Mouse (Mus musculus) MEL (cell line): ENCODE data around the gene Ap1ar. TPM values are rescaled to one million over a fixed set of nuclear protein-coding genes. Genes with fewer than 3 reads are reported as not detected.

Experiments
- DNase-seq: peaks from one replicate; pipeline ENCODE4 v3.0.0; 2011; ENCODE audit warnings: low read depth, low spot score
- H3K27ac ChIP-seq: 2 replicates; pipeline ENCODE4 v1.5.1; 2012; ENCODE audit warnings: low read depth, mild to moderate bottlenecking, control low read depth, low read length, moderate library complexity; ENCODE audit not compliant: control insufficient read depth
- H3K27me3 ChIP-seq, 2 experiments: fragments of 150-350 bp in 1 of 2; sonication (generic) in 1 of 2; 2 replicates each; pipeline ENCODE4 v1.6.1; 2012; ENCODE audit warnings: low read length in 2 of 2, mild to moderate bottlenecking in 2 of 2, improper control_type of control experiment in 1 of 2, moderate library complexity in 1 of 2; ENCODE audit not compliant: insufficient read depth in 2 of 2, control insufficient read depth in 1 of 2
- H3K36me3 ChIP-seq, 2 experiments: 2 replicates each; pipeline ENCODE4 v1.6.1; 2012 to 2014; ENCODE audit warnings: low read length in 2 of 2, improper control_type of control experiment in 1 of 2, inconsistent platforms in 1 of 2, mild to moderate bottlenecking in 1 of 2; ENCODE audit not compliant: insufficient read depth in 2 of 2, control insufficient read depth in 1 of 2
- H3K4me1 ChIP-seq, 2 experiments: fragments of 150-350 bp in 1 of 2; sonication (generic) in 1 of 2; 2 replicates each; pipeline ENCODE4 v1.6.1; 2012; ENCODE audit warnings: low read length in 2 of 2, improper control_type of control experiment in 1 of 2, mild to moderate bottlenecking in 1 of 2; ENCODE audit not compliant: insufficient read depth in 2 of 2, control insufficient read depth in 1 of 2
- H3K4me3 ChIP-seq, 2 experiments: fragments of 150-350 bp in 1 of 2; sonication (generic) in 1 of 2; 2 replicates each; pipeline ENCODE4 v1.5.1; 2012; ENCODE audit warnings: low read depth in 2 of 2, low read length in 2 of 2, mild to moderate bottlenecking in 2 of 2, moderate library complexity in 2 of 2, control low read depth in 1 of 2, improper control_type of control experiment in 1 of 2; ENCODE audit not compliant: control insufficient read depth in 1 of 2, insufficient read depth in 1 of 2
- H3K79me2 ChIP-seq: 2 replicates; pipeline ENCODE4 v1.6.1; 2012; ENCODE audit warnings: mild to moderate bottlenecking, low read length, moderate library complexity; ENCODE audit not compliant: control insufficient read depth, poor library complexity, insufficient read depth
- H3K9ac ChIP-seq: 2 replicates; pipeline ENCODE4 v1.6.1; 2012; ENCODE audit warnings: low read depth, mild to moderate bottlenecking, control low read depth, low read length, moderate library complexity; ENCODE audit not compliant: control insufficient read depth, poor library complexity, severe bottlenecking
- H3K9me3 ChIP-seq: fragments of 150-350 bp; sonication (generic); replicated peaks from 2 replicates; pipeline ENCODE4 v1.6.1; 2012; ENCODE audit warnings: mild to moderate bottlenecking, low read length, improper control_type of control experiment, moderate library complexity; ENCODE audit not compliant: insufficient read depth
- BHLHE40 ChIP-seq: IDR thresholded peaks from 2 replicates; pipeline ENCODE4 v1.6.1; 2012; ENCODE audit warnings: low read depth, mild to moderate bottlenecking, inconsistent platforms, low read length, improper control_type of control experiment, borderline replicate concordance
- CHD1 ChIP-seq: IDR thresholded peaks from 2 replicates; pipeline ENCODE4 v1.6.1; 2012; ENCODE audit warnings: low read depth, mild to moderate bottlenecking, inconsistent platforms, low read length, improper control_type of control experiment
- CHD2 ChIP-seq: IDR thresholded peaks from 2 replicates; pipeline ENCODE4 v1.6.1; 2011; ENCODE audit warnings: low read length, improper control_type of control experiment
- CTCF ChIP-seq, 3 experiments: IDR thresholded peaks in 2 of 3; conservative IDR thresholded peaks in 1 of 3; 2 replicates each; pipeline ENCODE4 v1.5.1; 2011 to 2012; ENCODE audit warnings: low read length in 3 of 3, low read depth in 2 of 3, mild to moderate bottlenecking in 2 of 3, improper control_type of control experiment in 1 of 3, inconsistent platforms in 1 of 3, mixed read lengths in 1 of 3, moderate library complexity in 1 of 3; ENCODE audit not compliant: control insufficient read depth in 1 of 3, insufficient read depth in 1 of 3, poor library complexity in 1 of 3, severe bottlenecking in 1 of 3
- E2F4 ChIP-seq: IDR thresholded peaks from 2 replicates; pipeline ENCODE4 v1.6.1; 2011; ENCODE audit warnings: low read depth, low read length, improper control_type of control experiment, borderline replicate concordance
- ELF1 ChIP-seq: IDR thresholded peaks from 2 replicates; pipeline ENCODE4 v1.6.1; 2014; ENCODE audit warnings: low read depth, mild to moderate bottlenecking, inconsistent platforms, low read length, improper control_type of control experiment, moderate library complexity
- ETS1 ChIP-seq: IDR thresholded peaks from 2 replicates; pipeline ENCODE4 v1.6.1; 2012; ENCODE audit warnings: low read depth, mild to moderate bottlenecking, inconsistent platforms, low read length, improper control_type of control experiment, moderate library complexity
- GABPA ChIP-seq: IDR thresholded peaks from 2 replicates; pipeline ENCODE4 v1.6.1; 2012; ENCODE audit warnings: low read depth, mild to moderate bottlenecking, inconsistent platforms, low read length, improper control_type of control experiment, moderate library complexity
- GATA1 ChIP-seq: IDR thresholded peaks from 2 replicates; pipeline ENCODE4 v1.6.1; 2011; ENCODE audit warnings: low read depth, low read length, improper control_type of control experiment
- HCFC1 ChIP-seq: IDR thresholded peaks from 2 replicates; pipeline ENCODE4 v1.6.1; 2012; ENCODE audit warnings: low read depth, mild to moderate bottlenecking, inconsistent platforms, low read length, improper control_type of control experiment, moderate library complexity
- JUND ChIP-seq: IDR thresholded peaks from 2 replicates; pipeline ENCODE4 v1.6.1; 2011; ENCODE audit warnings: low read depth, mild to moderate bottlenecking, improper control_type of control experiment, low read length
- KAT2A ChIP-seq: conservative IDR thresholded peaks from 2 replicates; pipeline ENCODE4 v1.6.1; 2012; ENCODE audit warnings: low read depth, low read length, improper control_type of control experiment, inconsistent platforms
- MAFK ChIP-seq: IDR thresholded peaks from 2 replicates; pipeline ENCODE4 v1.6.1; 2011; ENCODE audit warnings: low read depth, mild to moderate bottlenecking, low read length, improper control_type of control experiment, borderline replicate concordance
- MAX ChIP-seq: IDR thresholded peaks from 2 replicates; pipeline ENCODE4 v1.6.1; 2011; ENCODE audit warnings: low read length, improper control_type of control experiment
- MAZ ChIP-seq: IDR thresholded peaks from 2 replicates; pipeline ENCODE4 v1.6.1; 2012; ENCODE audit warnings: low read depth, mild to moderate bottlenecking, inconsistent platforms, low read length, improper control_type of control experiment
- MEF2A ChIP-seq: IDR thresholded peaks from 2 replicates; pipeline ENCODE4 v1.6.1; 2014; ENCODE audit warnings: low read depth, mild to moderate bottlenecking, inconsistent platforms, low read length, improper control_type of control experiment; ENCODE audit not compliant: poor library complexity, insufficient replicate concordance, severe bottlenecking; ENCODE audit errors: extremely low read depth
- MXI1 ChIP-seq: IDR thresholded peaks from 2 replicates; pipeline ENCODE4 v1.6.1; 2011; ENCODE audit warnings: mild to moderate bottlenecking, low read depth, low read length, improper control_type of control experiment
- MYC ChIP-seq: IDR thresholded peaks from 2 replicates; pipeline ENCODE4 v1.6.1; 2011; ENCODE audit warnings: low read depth, mild to moderate bottlenecking, low read length, improper control_type of control experiment, moderate library complexity
- NELFE ChIP-seq: IDR thresholded peaks from 2 replicates; pipeline ENCODE4 v1.6.1; 2011; ENCODE audit warnings: low read depth, low read length, improper control_type of control experiment
- NRF1 ChIP-seq: IDR thresholded peaks from 2 replicates; pipeline ENCODE4 v1.6.1; 2014; ENCODE audit warnings: low read depth, mild to moderate bottlenecking, inconsistent platforms, low read length, improper control_type of control experiment, moderate library complexity; ENCODE audit not compliant: poor library complexity, insufficient read depth, severe bottlenecking
- POLR2A ChIP-seq, 2 experiments: IDR thresholded peaks; 2 replicates each; pipeline ENCODE4 v1.6.1; 2011 to 2012; ENCODE audit warnings: low read length in 2 of 2, mild to moderate bottlenecking in 2 of 2, control low read depth in 1 of 2, improper control_type of control experiment in 1 of 2, low read depth in 1 of 2, moderate library complexity in 1 of 2; ENCODE audit not compliant: control insufficient read depth in 1 of 2, insufficient read depth in 1 of 2, poor library complexity in 1 of 2
- POLR2AphosphoS5 ChIP-seq: IDR thresholded peaks from 2 replicates; pipeline ENCODE4 v1.6.1; 2012; ENCODE audit warnings: low read depth, borderline replicate concordance, mild to moderate bottlenecking, inconsistent platforms, low read length, moderate library complexity, mixed read lengths
- RAD21 ChIP-seq: IDR thresholded peaks from 2 replicates; pipeline ENCODE4 v1.6.1; 2011; ENCODE audit warnings: mild to moderate bottlenecking, low read depth, low read length, improper control_type of control experiment
- RCOR1 ChIP-seq: IDR thresholded peaks from 2 replicates; pipeline ENCODE4 v1.6.1; 2012; ENCODE audit warnings: low read depth, mild to moderate bottlenecking, inconsistent platforms, low read length, improper control_type of control experiment
- SIN3A ChIP-seq: IDR thresholded peaks from 2 replicates; pipeline ENCODE4 v1.6.1; 2012; ENCODE audit warnings: low read length, improper control_type of control experiment, inconsistent platforms
- TAL1 ChIP-seq: IDR thresholded peaks from 2 replicates; pipeline ENCODE4 v1.6.1; 2012; ENCODE audit warnings: mild to moderate bottlenecking, inconsistent platforms, low read length, moderate library complexity, mixed read lengths
- TBP ChIP-seq: IDR thresholded peaks from 2 replicates; pipeline ENCODE4 v1.8.0; 2011; ENCODE audit warnings: low read depth, low read length, improper control_type of control experiment
- TCF12 ChIP-seq: IDR thresholded peaks from 2 replicates; pipeline ENCODE4 v1.6.1; 2014; ENCODE audit warnings: low read depth, mild to moderate bottlenecking, inconsistent platforms, low read length, improper control_type of control experiment, moderate library complexity
- UBTF ChIP-seq: IDR thresholded peaks from 2 replicates; pipeline ENCODE4 v1.6.1; 2012; ENCODE audit warnings: low read depth, mild to moderate bottlenecking, inconsistent platforms, low read length, improper control_type of control experiment, moderate library complexity, borderline replicate concordance; ENCODE audit not compliant: insufficient read depth
- USF2 ChIP-seq, 2 experiments: IDR thresholded peaks; 2 replicates each; pipeline ENCODE4 v1.6.1; 2011 to 2012; ENCODE audit warnings: improper control_type of control experiment in 2 of 2, low read length in 2 of 2, borderline replicate concordance in 1 of 2, inconsistent platforms in 1 of 2, low read depth in 1 of 2, mild to moderate bottlenecking in 1 of 2; ENCODE audit not compliant: insufficient read depth in 1 of 2
- ZC3H11A ChIP-seq: IDR thresholded peaks from 2 replicates; pipeline ENCODE4 v1.6.1; 2012; ENCODE audit warnings: low read depth, mild to moderate bottlenecking, inconsistent platforms, low read length, improper control_type of control experiment
- ZKSCAN1 ChIP-seq: IDR thresholded peaks from 2 replicates; pipeline ENCODE4 v1.6.1; 2012; ENCODE audit warnings: low read depth, mild to moderate bottlenecking, inconsistent platforms, low read length, improper control_type of control experiment, moderate library complexity
- ZMIZ1 ChIP-seq: IDR thresholded peaks from 2 replicates; pipeline ENCODE4 v1.6.1; 2012; ENCODE audit warnings: low read depth, mild to moderate bottlenecking, inconsistent platforms, low read length, improper control_type of control experiment, moderate library complexity
- ZNF384 ChIP-seq: IDR thresholded peaks from 2 replicates; pipeline ENCODE4 v1.6.1; 2012; ENCODE audit warnings: low read depth, mild to moderate bottlenecking, inconsistent platforms, low read length, improper control_type of control experiment
- polyA plus RNA-seq, 2 experiments: library from polyadenylated mRNA; stranded (reverse) in 1 of 2; unstranded in 1 of 2; fragments of >175 nt in 1 of 2; fragments of >200 nt in 1 of 2; gene quantifications; 2 replicates each; pipeline versions ENCODE4 v1.2.1 to v1.2.4; 2012; ENCODE audit warnings: low replicate concordance in 2 of 2, low read depth in 1 of 2; ENCODE audit not compliant: insufficient read length in 2 of 2, insufficient read depth in 1 of 2, missing spikeins in 1 of 2
- total RNA-seq: library from RNA; depleted of rRNA; stranded (reverse); fragments of 300-350 nt; gene quantifications from 2 replicates; pipeline ENCODE4 v1.2.3, GENCODE M21; 2012; rRNA removed

Ap1ar gene
- total RNA-seq (52.4 and 65.0 TPM in 2 replicates), polyA plus RNA-seq (100 to 1,000 TPM in 1 of 2 experiments, not detected in 1; 107 TPM)

DNA sequence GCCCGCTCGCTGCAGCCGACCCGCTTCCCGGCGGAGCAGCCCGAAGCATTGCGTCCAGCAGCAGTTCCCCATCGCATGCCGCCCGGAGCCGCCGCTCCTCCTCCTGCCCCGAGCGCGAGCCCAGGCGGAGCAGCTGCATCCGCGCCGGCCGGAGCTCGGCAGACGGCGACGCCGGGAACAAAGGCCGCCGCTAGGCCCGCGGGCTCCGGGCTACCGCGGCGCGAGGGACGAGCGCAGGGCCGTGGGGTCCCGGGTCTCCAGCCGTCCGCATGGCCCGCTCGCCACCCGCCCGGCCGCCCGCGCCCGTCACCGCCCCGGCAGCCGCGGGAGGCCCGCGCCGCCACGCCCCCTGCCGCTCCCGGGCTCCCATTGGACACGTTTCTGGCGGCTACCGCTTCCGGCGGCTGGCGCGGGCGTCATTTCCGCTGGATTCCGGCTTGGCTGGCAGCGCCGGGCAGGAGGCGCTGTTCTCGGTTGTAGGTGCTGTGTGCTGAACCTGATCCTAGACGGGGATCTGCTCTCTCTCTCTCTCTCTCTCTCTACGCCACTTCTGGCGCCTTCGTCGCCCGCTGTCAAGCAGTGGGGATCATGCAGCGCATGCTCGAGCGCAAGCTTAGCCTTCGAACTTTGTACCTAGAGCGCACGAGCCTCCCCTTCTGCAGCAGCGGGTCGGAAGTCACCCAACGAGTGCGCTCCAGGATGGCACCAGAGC lies at the start of gene Ap1ar:
Gene Ap1ar (minus strand): TSS at position 370 of the 712 bp plus-strand sequence.
- peak within 1 kb of the TSS; percentile 85 to 94 for H3K4me3 ChIP-seq
- H3K9ac ChIP-seq: peak within 1 kb of the TSS; percentile 93
- TF ChIP-seq MAZ (peak; percentile 16; the same call in 1 of the 2 replicates), CTCF (IDR thresholded peaks at IDR 0.05 in 2 of 3, conservative IDR thresholded peaks at IDR 0.05 in 1 of 3; ENCODE audit: control insufficient read depth in 1 of 3, insufficient read depth in 1 of 3, low read depth in 2 of 3, low read length in 3 of 3, poor library complexity in 1 of 3, severe bottlenecking in 1 of 3) (peak; percentile 30 to 73 (median 72); a peak in 5 of 6 replicates), TCF12 (peak; percentile 67; the same call in 1 of the 2 replicates), ZNF384 (no peak), TAL1 (no peak), KAT2A (no peak; the same call in 1 of the 2 replicates), MAFK (no peak), MAX (0 out of 2 replicates have a peak, but pooled peaks have one; percentile 60), POLR2A (IDR thresholded peaks at IDR 0.05; ENCODE audit: control insufficient read depth in 1 of 2, insufficient read depth in 1 of 2, low read depth in 1 of 2, low read length in 2 of 2, poor library complexity in 1 of 2) (peak; percentile 94 to 95), ZMIZ1 (peak; percentile 69; the same call in 1 of the 2 replicates), CHD2 (no peak), ZKSCAN1 (no peak), UBTF (peak; percentile 83; the same call in 1 of the 2 replicates), ZC3H11A (no peak), TBP (peak; percentile 86), NRF1 (peak; percentile 87), RAD21 (peak; percentile 26), GATA1 (no peak), MEF2A (no peak), RCOR1 (peak; percentile 44; the same call in 1 of the 2 replicates), SIN3A (peak; percentile 91), MYC (peak; percentile 52; the same call in 1 of the 2 replicates), ETS1 (peak; percentile 54; the same call in 1 of the 2 replicates), NELFE (peak; percentile 87), E2F4 (no peak), USF2 (IDR thresholded peaks at IDR 0.05; ENCODE audit: borderline replicate concordance in 1 of 2, insufficient read depth in 1 of 2, low read depth in 1 of 2, low read length in 2 of 2) (no peak), JUND (peak; percentile 79; the same call in 1 of the 2 replicates), HCFC1 (peak; percentile 88), BHLHE40 (no peak), MXI1 (peak; percentile 89), ELF1 (peak; percentile 80; the same call in 1 of the 2 replicates), GABPA (no peak), POLR2AphosphoS5 (no peak; the same call in 1 of the 2 replicates), CHD1 (no peak)

More for the DNA sequence above, at the start of gene Ap1ar:
- peaks cover 10 to 13% of the 10 kb centered on the region in 2 experiments for H3K4me1 ChIP-seq
- peaks cover under 1 to 26% of the 10 kb centered on the region in 2 experiments; a peak in 3 of 4 replicates for H3K36me3 ChIP-seq
- DNase-seq: peak; percentile 97
- H3K9me3 ChIP-seq: no peaks in the 10 kb centered on the region
- H3K79me2 ChIP-seq: peaks cover 30% of the 10 kb centered on the region
- H3K27me3 ChIP-seq: no peaks in the 10 kb centered on the region
- peak within 1 kb of the TSS; percentile 98 for H3K27ac ChIP-seq
